ENCODE assay signal across 8 mouse cellular contexts in genomic region chr11:118738855-118739832, GRCm38 (mm10).
DNase-seq lines count a peak whose midpoint lies in the region; ATAC-seq lines count a peak whose summit lies in the region.

No protein-coding gene starts in this region.

- H3K36me3 ChIP-seq in hindbrain, embryonic 15.5 days: no peaks in the 10 kb centered on the region

- 8% methylated on average over 23 of the region's 23 CpGs for WGBS in hindbrain, embryonic 15.5 days

- H3K9me3 ChIP-seq in hindbrain, embryonic 15.5 days: no peaks in the 10 kb centered on the region

- H3K4me1 ChIP-seq in hindbrain, embryonic 15.5 days (replicated peaks): peaks cover 39% of the 10 kb centered on the region

- no peak overlapping the region; the same call in 1 of the 2 replicates for H3K4me3 ChIP-seq in hindbrain, embryonic 15.5 days

- no peaks in the 10 kb centered on the region for H3K27me3 ChIP-seq in hindbrain, embryonic 15.5 days

- H3K27ac ChIP-seq in hindbrain, embryonic 15.5 days (replicated peaks): peak overlapping the region; percentile 52

- peak; percentile 55 for ATAC-seq in hindbrain, embryonic 15.5 days (ENCODE audit: low FRiP score, low read depth)

- peak; percentile 77 for DNase-seq in WW6 (ENCODE audit: low read depth, low spot score)
- peak; percentile 84 to 91 for DNase-seq in cerebellum, postnatal 36 days
- peak; percentile 72 to 85 for DNase-seq in frontal cortex, postnatal 25 days (ENCODE audit: low spot score in 2 of 2)
- peak; percentile 78 to 90 for DNase-seq in layer of hippocampus, postnatal 25 days (ENCODE audit: extremely low spot score in 1 of 2, low spot score in 1 of 2)
- DNase-seq in lung, postnatal 25 days (ENCODE audit: low spot score): peak; percentile 71
- DNase-seq in retina, postnatal 1 day: peak; percentile 90
- DNase-seq in urinary bladder, adult 2 months (ENCODE audit: low spot score): peak; percentile 50

- peak overlapping the region; percentile 15; the same call in 1 of the 2 replicates for H3K9ac ChIP-seq in hindbrain, embryonic 15.5 days

- peak overlapping the region; percentile 36 for H3K4me2 ChIP-seq in hindbrain, embryonic 15.5 days
